Mouse (Mus musculus) heart, postnatal 0 days (tissue): ENCODE data around the gene Cpeb3.

Experiments
- CTCF ChIP-seq: IDR thresholded peaks from 2 replicates; pipeline ENCODE4 v1.5.1; 2016; ENCODE audit warnings: antibody characterized with exemption, control low read depth, low read depth
- EP300 ChIP-seq: IDR thresholded peaks from 2 replicates; pipeline ENCODE4 v1.6.1; 2016; ENCODE audit warnings: antibody characterized with exemption, low read depth

DNA sequence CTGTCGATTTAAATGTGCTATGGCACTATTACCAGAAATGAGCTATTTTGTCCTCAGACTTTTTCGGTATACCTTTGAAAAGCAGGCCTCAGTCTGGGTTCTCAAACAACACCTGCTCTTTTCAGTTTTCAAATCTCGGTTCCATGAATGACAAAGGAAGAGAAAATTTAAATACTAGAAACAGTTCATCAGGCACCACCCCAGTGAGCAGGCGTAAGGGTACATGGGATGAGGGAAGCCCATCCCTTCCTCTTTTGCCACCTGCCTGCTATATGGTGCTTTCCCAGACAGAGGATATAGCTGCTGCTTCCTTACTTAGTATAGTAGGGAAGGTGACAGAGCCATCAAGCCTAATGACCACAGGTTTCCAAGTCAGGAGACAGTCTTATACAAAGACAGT, 74.7 kb downstream of the Cpeb3 start:
- TF ChIP-seq CTCF (no peak), EP300 (no peak)
